Mouse (Mus musculus) layer of hippocampus, postnatal 10 days (tissue): ENCODE data around the gene Gm20388. TPM values are rescaled to one million over a fixed set of nuclear protein-coding genes. Genes with fewer than 3 reads are reported as not detected.

Source experiments
- DNase-seq, 2 experiments: peaks; one replicate each; pipeline ENCODE4 v3.0.0; 2021; ENCODE audit warnings: low spot score in 2 of 2
- total RNA-seq, 2 experiments: library from RNA; stranded (reverse); gene quantifications; 2 replicates each; pipeline ENCODE4 v1.2.3; 2021

The Gm20388 gene
- total RNA-seq, 2 experiments from 2014 or later = not detected

DNA sequence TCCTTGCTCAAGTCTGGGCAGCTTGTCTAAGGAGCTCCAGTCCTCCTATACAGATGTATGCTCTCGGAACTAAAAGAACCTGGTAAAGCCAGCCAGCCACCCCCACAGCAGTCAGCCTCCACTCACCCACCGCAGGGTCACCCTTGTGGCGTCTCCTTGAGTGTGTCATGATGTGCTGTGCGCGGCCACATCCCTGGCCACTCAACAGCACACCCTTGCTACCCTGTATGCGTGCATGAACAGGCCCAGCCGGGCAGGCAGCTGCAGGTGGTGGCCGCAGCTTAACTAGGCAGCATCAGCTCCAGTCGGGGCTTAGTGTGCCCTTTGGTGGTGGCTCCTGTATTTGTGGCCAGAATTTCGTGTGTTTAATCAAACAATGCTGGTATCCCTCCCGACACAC, 2546.5 kb downstream of the Gm20388 start:
- no peak for DNase-seq

GRCm38 (mm10) chr8:122459218-122459900, 2548.7 kb downstream of the Gm20388 start:
- DNase-seq = peak; percentile 41 to 44

GRCm38 (mm10) chr8:122459990-122460389, 2549.3 kb downstream of the Gm20388 start:
- DNase-seq = no peak

DNA sequence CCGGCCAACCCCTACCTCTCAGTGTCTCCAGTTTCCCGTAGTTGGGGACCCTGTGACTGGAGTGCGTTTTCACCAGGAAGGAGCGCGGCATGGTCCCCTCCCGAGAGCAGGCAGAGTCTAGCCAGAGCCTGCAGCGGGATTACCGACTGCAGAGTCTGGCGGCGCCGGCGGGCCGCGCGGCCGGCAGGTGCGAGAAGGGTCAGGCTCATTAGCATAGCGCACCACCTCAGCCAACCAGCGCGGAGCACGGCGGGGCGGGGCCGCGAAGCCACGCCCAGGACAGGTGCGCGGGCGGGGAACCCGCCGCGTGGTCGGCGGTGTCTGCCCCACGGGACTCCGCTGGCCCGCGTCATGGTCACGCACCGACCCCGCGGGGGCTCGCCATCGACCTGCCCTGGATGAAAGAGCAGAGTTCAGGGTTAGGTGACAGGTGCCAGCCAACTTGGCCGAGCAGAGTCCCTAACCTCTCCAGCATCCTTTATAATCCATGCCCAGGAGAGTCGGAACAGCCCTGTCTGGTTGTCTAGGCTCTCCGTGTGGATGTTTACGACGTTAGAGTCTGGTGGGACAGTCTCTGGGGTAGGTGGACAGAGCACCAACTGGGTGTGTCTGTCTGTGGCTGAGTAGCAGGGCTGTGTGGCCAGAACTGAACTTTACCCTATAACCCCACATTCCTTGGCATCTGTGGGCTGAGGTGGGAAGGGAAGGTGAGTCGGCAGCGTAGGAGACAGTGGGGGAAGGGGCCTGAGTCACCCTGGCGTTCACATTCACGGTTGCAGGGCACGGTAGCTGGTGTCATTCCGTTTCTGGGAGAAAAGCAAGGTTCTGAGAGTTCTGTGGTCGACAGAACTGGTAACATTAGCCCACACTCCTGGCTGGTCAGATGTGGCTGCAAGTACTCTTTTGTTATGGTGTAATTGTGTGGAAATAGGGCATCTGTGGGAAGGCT, 2550.2 kb downstream of the Gm20388 start, which contains the start of gene Snai3:
Snai3 (minus strand) TSS at position 210 of the 949 bp plus-strand sequence.
- no peak for DNase-seq

- no peak for DNase-seq
These were observed 2551.0 kb downstream of the Gm20388 start for GRCm38 (mm10) chr8:122461473-122462148.

DNA sequence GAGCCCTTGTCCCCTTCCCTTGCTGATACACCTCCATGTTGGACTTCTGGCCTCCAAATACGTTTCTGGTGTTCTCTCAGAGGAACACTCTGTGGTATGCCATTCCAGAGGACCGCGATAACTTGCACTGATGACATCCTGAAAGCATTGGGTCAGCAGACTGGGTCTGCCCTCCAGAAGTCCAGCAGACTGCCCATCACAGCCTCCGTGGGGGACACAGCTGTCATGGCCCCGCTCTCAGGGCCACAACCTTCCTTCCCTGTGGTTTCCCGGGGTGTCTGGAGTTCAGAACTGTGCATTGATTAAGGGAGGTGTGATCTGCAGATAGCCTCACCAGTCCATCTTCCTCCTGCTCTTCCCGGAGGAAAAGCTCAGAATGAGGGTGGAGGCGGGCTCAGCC, 2551.9 kb downstream of the Gm20388 start:
- DNase-seq = no peak

GRCm38 (mm10) chr8:122463651-122464640, 2553.3 kb downstream of the Gm20388 start:
- DNase-seq = no peak

GRCm38 (mm10) chr8:122464985-122465384, 2554.3 kb downstream of the Gm20388 start:
- no peak for DNase-seq

GRCm38 (mm10) chr8:122467816-122468215, 2557.2 kb downstream of the Gm20388 start:
- no peak for DNase-seq

DNA sequence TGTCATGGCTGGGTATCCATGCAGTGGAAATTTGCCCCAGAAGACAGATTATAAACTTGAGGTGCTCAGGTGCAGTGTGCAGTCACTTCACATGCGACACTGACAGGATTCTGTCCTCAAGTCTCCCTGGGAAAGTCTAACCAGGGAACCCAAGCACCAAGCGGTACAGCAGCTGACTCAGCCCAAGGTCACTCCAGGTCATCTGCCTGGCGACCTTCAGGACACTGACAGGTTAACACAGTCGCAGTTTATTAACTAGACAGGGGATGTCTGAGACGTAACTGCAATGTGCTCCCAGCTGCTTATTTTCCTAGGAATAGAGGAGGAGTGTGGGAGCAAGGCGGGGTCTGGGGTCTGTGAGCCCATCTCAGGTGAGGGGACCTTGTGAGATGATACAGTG, 2558.8 kb downstream of the Gm20388 start:
- no peak for DNase-seq

GRCm38 (mm10) chr8:122469965-122470364, 2559.3 kb downstream of the Gm20388 start:
- no peak for DNase-seq

- no peak for DNase-seq
These were observed 2560.1 kb downstream of the Gm20388 start for GRCm38 (mm10) chr8:122470691-122471090.

- DNase-seq = no peak
These were observed 2563.3 kb downstream of the Gm20388 start for GRCm38 (mm10) chr8:122473911-122474421.

- DNase-seq = peak in 1 of 2 experiments; percentile 39
These were observed 2564.4 kb downstream of the Gm20388 start for GRCm38 (mm10) chr8:122474951-122475560.

- peak; percentile 94 to 97 for DNase-seq
These were observed 2565.1 kb downstream of the Gm20388 start, which contains the start of the genes Rnf166 and Ctu2 for GRCm38 (mm10) chr8:122475580-122476320. Rnf166 (minus strand) TSS chr8:122476064. Ctu2 (plus strand) TSS chr8:122476143.

GRCm38 (mm10) chr8:122482448-122482847, 2571.8 kb downstream of the Gm20388 start:
- DNase-seq = no peak

- DNase-seq = no peak
These were observed 2573.2 kb downstream of the Gm20388 start for GRCm38 (mm10) chr8:122483877-122484276.

DNA sequence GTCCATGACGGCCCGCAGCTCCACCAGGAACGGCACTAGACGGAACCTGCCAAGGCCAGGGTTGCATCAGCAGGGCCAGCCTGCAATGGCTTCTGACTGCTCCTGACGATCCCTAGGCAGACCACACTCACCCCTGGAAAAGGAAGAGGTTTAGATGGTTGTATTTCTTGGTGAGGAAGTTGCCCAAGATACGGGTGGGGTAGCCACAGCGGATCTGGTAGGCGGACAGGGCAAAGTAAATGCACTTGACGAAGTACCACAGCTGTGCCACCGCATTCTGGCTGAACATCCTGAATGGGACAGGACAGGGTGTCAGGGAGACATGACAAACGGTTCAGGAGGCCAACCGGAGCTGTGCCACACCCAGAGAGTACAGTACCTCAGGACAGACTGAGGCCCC, 2574.2 kb downstream of the Gm20388 start:
- no peak for DNase-seq

- DNase-seq = peak; percentile 45 to 51
These were observed 2577.7 kb downstream of the Gm20388 start for GRCm38 (mm10) chr8:122488387-122488786.
